Mouse (Mus musculus) thymus, postnatal 4 days (tissue): ENCODE results near the gene Tmprss12.
"Not testable (repeated sequence)": the region's sequence is repeated elsewhere in the genome, so short reads cannot be mapped to it uniquely, and the experiment has no call there.

ENCODE experiments used
- DNase-seq: peaks from one replicate; pipeline ENCODE4 v3.0.0; 2021

Gene Tmprss12

DNA sequence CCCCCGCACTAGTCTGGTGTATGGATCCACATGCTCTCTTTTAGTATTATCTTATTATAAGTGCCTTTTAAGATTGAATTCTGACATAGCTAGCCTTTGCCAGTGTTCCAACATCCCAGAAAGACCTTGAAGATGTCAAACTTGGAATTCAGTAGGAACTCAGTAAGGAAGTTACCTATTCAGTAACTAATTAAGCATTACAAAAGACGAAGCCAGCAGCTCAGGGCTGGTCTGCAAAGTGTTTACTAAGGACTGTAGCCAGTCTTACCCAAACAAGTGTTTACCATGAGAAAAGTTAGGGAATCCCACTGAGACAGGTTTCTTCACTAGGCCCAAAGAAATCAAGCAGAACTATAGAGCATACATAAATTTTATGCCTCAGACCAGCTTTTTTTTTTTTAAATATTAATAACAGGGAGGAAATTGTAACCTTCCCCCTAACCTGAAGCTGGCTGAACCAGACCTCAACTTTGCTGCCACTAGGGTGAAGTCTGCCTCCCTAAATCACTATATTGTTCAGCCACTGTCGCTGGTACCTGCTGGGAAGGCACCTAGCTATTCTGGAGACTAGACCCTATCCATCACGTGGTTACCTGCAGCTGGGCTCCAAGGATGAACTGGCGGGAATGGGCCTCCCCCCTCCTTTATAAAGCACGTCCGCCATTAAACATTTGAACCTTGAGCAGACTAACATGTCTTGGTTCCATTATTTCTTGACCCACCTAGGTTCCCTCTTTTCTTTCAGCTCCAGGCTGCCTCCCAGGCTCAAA, 5.7 kb upstream of the Tmprss12 start:
- DNase-seq: no peak

DNA sequence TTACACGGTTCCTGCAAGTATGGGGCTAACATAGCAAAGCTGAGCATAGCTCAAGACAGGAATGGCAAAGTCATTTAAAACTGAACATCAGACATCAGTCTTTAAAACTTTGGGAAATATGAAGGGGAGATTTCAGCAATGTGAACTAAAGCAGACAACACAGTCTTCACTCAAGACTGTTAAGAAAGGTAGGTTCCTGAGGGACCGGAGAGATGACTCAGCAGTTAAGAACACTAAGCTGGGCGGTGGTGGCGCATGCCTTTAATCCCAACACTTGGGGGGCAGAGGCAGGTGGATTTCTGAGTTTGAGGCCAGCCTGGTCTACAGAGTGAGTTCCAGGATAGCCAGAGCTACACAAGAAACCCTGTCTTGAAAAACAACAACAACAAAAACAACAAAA, 4.2 kb upstream of the Tmprss12 start:
- DNase-seq: no peak

DNA sequence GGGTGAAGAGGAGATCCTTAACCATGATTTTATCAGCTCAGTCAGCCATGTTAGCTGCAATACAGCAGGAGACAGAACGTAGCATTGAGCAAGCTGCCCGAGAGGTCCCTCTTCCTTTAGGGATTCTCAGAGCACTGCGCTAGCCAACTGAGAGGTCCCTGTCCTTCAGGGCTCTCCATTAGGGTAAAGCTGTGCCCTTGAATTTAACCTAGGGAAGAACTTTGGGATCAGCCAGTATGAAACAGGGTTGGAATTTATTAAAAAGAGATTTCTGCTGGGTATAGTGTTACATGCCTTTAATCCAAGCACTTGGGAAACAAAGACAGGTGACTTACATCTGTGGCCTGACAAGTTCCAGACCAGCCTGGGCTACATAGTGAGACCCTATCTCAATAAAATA, 3.1 kb upstream of the Tmprss12 start:
- DNase-seq: no peak

DNA sequence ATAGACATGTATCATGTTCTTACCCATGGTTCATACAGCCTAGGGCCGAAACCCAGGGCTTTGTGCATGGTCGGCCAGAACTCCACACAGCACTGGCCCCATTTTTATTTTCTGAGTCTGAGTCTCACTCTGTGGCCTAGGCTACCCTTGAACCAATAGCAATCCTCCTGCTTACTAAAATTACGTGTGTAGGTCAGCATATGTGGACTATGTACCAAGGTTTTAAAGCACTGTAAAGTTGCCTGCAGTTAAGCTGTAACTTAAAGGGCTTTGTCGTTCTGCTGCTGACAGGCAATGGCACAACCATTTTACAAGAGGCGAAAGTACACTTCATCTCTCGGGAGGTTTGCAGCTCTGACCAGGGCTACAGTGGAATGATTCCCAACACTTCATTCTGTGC, 8.3 kb downstream of the Tmprss12 start:
- DNase-seq: no peak

DNA sequence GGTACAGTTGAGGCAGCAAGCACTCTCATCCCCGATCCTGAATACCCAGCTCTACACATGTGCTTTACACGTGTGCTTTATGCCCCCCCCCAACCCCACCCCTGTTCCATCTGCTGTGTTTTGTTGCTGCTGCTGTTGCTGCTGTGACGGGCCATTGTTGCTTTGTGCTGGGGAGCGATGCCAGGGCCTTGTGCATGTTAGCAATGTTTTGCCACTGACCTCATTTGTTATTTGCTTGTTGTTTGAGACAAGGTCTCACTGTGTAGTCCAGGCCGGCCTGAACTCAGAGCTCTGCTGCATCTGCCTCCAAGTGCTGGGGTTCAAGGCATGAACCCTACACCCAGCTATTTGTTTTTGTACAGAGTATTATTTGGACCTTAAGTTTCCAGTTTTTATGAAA, 10.2 kb downstream of the Tmprss12 start:
- no peak for DNase-seq

DNA sequence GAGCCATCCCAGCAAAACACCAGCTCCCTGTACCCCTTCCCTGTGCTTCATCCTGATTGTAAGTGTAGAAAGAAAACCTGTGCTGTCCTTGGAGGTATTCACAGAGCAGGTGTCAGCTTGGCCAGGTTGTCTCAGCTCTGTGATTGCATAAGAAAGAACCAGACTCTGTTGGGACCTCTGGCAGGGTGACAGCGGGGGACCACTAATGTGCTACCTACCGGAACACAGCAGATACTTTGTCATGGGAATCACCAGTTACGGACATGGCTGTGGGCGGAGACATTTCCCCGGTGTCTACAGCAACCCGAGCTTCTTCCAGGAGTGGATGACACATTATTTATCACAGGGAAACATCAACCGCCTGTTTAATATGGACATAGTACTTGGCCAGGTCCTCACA, 11.7 kb downstream of the Tmprss12 start:
- DNase-seq: no peak

DNA sequence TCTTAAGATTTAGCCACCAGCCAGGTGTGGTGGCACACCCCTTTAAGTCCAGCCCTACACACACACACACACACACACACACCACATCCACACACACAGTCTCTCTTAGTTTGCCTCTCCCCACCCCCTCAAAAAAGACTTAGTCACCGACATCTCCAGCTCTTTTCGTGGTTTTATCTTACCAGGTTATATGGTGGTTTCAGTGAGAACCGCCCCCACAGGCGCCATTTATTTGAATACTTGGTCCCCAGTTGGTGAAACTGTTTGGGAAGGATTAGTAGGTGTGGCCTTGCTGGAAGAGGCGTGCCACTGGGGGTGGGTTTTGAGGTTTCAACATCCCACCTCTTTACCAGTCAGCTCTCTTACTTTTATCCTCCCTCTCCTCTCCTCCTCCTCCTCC, 17.2 kb downstream of the Tmprss12 start:
- no peak for DNase-seq

DNA sequence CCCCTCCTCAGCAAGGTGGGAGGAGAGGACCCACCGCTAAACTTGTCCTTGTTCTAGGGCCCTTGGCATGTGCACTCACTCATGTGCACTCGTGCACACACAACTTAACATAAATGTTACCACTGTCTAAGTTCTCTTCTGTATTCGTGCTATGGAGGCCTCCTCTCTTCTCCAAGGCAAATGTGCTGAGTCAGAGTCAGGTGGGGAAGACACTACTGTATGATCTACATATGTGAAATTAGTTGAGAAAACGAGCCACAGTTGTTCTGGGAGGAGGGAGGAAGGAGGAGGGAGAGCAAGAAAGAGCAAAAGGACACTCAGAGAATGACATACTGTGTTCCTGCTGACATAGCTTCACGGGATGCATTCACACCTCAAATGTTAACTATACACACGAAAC, 19.9 kb downstream of the Tmprss12 start:
- no peak for DNase-seq

DNA sequence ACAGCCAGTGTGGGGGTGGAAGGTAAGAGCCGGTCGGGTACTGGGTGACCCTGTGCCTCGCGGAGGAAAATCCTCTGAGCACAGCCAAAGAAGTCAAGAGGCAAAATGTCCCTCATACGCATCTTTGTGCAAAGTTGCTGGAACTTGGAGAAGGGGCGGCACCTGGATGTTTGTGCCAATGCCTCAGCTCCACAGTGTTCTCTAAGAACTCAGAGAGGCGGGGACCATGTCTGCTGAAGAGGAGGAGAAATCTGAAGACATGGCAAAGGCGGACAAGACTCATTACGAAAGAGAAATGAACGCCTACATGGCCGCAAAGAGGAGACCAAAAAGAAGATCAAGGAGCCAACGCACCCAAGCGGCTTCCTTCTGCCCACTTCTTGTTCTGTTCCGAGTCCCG, 20.9 kb downstream of the Tmprss12 start:
- no peak for DNase-seq

DNA sequence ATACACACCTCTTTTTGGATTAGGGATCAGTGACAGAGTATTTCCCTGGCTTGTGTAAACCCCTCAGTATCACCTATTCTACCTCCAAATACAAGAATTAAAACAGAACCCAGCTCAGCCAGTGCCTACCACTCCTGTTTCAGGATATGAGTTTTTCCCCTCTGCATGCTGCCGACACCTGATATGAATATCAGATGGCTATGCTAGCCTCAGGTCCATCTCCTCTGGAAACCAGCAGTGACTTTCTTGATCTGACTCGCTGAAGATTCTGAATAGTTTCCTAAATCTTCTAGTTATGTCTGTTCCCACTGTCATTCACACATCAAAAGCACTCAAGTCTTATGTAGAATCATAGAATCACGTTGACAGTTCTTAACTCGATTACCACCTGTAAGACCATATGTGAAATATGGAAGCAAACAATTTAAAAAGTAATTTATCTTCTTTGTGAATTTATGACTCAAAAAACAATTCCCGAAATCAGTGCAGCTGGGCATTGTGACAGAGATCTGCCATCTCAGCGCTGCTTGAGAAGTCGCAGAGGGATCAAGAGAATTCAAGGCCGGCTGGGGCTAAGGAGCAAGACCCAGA, 22.9 kb downstream of the Tmprss12 start:
- no peak for DNase-seq

DNA sequence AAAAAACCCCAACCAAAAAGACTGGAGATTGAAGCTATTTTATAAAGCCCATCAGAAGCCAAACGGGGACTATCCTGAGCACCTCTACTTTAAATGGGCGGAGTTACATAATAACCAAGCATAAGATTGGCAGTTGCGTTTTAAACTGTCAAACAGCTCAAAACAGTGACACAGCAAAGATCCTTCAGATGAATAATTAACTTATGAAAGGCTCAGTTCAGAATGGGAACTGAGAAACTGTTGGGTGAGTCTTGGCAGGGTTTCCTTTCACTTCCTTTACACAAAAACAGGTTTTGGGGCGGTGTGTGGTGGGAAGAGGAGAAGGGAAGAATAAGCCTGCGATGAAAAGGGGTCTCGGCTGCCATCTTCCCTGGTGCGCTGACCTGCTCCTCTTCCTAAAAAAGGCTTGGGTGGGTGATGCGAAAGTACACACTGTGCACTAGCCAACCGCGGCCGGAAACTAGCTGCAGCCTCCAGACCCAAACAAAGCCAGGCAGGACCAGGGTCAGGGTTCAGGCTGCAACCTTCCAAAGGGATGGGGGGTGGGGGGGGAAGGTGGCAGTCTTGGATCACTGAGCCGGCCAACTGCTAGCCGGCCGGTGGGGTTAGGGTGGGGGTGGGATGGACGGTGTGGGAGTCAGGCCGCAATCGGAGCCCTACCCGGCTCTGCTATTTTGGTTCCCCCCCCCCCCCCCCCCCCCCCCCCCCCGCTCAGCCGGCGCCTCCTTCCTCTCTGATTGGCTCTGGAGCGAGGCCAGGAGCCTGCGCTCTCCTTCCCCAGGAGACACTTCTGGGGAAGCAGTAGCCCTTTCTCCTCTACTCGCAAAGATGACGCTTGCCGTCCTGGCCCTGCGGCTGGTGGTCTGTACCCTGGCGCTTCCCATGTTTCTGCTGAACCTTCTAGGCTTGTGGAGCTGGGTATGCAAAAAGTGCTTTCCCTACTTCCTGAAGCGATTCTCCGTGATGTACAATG, 23.7 kb downstream of the Tmprss12 start, which contains the start of gene Mettl7a1:
Gene Mettl7a1 (plus strand): TSS at position 122 of the 973 bp plus-strand sequence.
- DNase-seq: peak; percentile 69

DNA sequence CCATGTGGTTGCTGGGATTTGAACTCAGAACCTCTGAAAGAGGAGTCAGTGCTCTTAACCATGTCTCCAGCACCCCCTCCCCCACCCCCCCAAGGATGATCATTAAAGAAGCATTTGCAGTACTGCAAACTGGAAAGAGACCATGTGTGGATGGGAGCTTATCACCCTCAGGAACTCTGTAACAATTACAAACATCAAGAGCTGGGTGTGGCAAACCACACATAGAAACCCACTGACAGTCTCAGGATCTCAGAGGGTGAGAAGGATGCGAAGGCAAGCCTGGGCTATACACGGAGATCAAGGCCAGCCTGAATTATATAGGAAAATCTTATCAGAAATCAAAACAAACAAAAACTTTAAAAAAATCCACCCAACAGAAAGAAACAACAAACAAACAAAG, 25.6 kb downstream of the Tmprss12 start:
- no peak for DNase-seq

DNA sequence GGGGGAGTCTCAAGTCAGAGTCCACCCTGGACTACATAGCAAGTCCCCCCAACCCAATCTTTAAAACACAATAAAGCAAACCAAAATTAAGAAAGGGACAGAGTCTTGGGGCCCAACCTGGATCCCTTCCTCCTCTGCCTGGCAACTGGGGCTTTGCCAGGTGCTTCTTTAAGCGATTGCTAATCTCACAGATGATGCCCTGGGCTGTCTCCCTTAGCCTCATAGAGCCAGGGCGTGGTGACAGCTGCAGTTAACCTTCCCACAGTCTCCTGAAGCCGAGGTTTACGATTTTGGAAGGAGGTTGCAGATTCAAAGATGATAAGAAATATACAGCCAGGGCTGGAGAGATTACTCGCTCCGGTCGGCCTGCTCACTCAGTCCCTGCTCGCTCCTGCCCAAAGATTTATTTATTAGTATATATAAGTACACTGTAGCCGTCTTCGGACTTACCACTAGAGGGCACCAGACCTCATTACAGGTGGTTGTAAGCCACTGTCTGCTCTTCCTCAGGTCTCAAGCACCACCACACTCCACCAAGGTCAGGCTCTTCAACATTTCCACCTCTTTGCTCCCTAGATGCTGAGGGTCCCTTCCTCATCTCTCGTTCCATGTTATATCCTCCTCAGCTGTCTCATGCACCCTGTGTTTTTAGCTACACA, 26.9 kb downstream of the Tmprss12 start:
- DNase-seq: peak; percentile 58

DNA sequence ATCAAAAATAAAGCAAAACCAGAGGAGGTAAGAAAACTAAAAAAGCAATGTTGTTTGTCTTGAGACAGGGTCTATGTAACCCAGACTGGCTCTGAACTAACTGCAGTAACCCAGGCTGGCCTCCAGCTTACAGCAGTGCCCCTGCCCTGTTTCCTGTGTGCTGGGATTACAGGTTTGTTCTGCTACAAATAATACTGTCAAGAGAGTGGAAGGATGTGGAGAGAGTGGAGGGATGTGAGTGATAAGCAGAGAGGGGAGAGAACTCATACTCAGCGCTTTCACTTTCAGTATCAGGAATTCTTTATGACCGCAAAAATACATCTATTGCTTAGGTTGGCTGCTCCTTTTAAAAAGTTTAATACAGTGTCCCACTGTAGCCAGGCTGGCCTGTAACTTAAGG, 31.7 kb downstream of the Tmprss12 start:
- no peak for DNase-seq

DNA sequence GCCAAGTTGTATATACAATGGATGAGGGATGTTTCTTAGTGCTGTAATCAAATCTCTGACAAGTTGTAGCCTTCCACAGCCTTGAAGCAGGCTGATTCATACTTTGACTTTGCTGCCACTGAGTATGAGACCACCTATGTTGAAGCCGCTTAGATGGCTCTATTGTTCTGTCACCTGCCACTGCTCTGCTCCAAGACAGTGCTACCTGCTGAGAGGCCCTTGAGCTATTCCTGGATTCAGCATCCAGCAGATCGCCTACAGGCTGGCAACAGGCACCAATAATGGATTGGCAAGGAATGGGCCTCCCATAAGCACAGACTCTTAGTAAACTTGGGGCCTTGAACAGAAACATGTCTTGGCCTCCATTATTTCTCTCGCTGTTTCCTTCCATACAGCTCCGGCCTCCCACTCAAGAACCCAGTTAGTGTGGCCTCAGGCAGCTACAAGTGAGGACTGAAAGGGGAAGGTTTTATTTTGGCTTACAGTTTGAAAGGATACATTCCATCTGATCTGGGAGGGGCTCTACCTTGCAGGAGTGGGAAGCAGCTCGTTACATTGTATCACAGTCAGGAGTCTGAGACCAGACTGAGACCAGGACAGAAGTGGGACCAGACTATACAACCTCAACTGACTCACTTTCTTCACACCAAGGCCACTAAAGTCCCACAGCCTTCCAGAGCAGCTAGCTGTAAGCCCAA, 34.0 kb downstream of the Tmprss12 start:
- DNase-seq: no peak

DNA sequence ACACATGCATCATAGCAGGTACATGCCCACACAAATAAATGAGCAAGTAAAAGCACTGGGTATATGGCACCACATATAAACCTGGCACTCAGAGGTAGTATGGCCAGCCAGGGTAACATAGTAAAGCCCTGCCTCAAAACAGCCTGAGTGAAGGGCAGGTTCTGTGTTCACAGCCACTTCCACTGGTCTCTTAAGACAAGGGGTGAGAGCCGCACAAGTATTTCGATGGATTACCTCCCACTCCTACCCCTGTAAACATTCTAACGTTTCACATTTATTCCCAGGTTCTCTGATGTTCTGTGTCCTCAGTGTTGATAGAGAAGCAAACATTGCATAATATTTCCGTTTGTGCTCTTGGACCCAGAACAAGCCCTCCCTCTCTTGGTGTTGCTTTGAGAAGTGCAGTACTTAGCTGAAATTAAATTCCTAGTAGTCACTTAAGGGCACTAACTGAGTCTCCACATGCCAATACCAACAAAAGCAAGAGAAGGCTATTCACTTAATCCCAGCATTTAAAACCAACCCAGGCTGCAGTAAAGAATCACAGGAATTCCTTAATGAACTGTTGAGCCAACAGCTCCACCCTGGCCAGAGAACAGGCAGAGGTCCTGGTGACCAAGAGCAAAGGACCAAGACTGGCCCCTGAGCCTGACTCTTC, 37.5 kb downstream of the Tmprss12 start:
- not testable (repeated sequence) for DNase-seq

DNA sequence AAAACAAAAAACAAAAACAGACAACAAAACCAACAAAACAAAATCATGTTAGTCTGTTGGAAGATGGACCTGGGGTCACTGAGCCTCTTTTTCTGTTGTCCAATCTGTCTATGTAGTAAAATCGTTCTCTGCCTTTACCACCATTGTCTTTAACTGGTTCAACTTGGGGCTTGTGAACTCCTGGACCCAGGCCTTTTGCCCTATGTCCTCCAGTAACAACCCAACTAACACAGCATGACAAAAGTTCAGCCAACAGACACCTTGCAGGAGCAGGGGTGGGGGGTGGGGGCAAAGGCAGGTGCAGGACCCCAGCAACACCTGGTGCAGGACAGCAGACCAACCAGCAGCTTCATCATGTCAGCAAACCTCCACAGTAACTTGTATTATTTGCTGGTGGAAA, 39.2 kb downstream of the Tmprss12 start:
- no peak for DNase-seq

DNA sequence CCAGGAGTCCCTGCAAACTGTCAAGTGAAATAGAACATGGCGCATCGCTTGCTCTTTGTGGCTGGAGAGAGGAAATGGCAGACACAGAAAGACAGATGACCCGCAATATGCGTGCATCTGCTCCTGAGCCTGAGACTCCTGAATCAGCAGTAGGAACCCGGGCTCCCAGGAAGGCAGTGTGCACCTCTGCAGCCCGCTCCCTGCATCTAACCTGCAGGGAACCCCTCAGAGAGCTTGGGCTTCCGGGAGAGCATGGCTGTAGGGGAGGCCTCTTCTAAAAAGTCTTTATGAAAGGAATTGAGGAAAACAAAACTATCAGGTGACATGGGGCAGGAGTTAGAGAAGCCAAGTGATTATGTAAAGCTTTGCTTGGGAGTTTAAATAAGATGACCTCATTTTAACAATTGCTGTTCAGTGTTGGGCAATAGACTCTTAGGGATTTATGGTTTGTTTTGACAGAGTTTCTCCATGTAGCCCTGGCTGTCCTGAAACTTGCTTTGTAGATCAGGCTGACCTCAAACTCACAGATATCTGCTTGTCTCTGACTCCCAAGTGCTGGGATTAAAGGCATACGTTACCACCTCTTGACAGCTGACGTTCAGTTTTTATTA, 39.8 kb downstream of the Tmprss12 start:
- no peak for DNase-seq

DNA sequence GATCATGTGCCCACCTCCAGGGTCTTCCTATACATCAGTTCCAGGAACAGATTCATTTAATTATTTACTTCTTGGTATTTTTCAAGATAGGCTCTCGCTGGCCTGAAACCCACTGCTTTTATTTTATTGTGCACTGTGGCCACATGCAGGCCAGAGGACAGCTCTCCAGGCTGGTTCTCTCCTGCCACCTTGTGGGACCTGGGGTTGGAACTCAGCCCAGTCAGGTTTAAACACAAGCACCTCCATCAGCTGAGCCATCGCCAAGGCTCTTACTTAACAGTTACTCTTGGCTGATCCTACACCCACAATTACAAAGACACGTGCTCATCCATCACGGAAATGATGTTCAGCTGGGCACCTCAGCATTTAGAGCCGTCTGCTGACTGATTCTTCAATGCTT, 40.5 kb downstream of the Tmprss12 start:
- DNase-seq: no peak

DNA sequence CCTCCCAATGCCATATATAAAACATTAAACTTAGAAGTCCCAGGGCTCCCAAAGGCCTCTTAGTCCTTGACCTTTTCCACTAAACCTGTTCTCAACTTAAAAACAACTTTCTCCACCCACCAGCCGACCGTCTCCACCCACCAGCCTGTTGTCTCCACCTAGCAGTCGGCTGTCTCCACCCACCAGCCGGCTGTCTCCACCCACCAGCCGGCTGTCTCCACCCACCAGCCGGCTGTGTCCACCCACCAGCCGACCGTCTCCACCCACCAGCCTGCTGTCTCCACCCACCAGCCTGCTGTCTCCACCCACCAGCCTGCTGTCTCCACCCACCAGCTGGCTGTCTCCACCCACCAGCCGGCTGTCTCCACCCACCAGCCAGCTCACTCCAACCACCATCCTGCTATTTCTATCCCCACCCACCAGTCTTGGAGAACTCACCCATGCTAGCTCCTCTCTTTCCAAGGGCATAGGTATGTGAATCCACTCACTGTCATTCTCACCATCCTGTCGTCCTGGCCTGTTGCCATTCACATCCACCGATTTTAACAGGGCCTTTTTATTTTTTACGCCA, 43.5 kb downstream of the Tmprss12 start:
- no peak for DNase-seq

DNA sequence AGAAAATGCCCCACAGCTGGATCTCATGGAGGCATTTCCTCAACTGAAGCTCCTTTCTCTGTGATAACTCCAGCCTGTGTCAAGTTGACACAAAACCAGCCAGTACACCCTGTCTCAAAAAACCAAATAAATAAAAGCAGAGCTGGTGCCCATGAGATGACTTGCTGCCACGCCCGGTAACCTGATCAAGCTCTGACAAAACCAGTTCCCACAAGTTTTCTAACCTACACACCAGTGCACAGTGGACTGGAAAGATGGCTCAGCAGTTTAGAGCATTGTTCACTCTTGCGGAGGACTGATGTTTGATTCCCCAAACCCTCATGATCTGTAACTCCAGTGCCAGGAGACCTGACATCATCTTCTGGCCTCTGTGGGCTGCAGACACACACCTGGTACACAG, 44.6 kb downstream of the Tmprss12 start:
- no peak for DNase-seq
